Mouse (Mus musculus): ENCODE measurements at regions not wholly inside any gene's neighbourhood (a gene's known extent, or its start where the extent isn't known, plus 50 kb on each side); places are given as distances from the start of the nearest gene placed in this dataset.

DNA sequence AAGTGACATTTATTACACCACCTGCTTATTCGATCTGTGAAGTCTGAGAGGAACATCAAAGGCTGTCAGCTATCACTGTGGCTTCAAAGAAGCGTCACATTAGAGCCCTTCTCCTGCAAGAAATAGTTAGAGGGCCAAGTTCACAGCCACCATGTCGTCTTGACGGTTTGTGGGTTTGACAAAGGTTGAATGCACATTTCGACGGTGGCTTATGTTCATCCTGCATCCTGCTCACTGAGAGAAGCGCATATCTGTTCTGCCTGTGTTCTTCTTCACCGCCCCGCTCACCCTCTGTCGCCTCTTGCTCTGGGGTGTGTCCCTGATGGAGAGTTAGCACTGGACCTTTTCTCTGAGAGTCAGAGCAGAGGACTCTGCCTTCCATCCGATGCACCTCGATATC, 67.2 kb upstream of the 1700021F07Rik start:
- peak in 1 of 2 experiments; percentile 22 for DNase-seq

DNA sequence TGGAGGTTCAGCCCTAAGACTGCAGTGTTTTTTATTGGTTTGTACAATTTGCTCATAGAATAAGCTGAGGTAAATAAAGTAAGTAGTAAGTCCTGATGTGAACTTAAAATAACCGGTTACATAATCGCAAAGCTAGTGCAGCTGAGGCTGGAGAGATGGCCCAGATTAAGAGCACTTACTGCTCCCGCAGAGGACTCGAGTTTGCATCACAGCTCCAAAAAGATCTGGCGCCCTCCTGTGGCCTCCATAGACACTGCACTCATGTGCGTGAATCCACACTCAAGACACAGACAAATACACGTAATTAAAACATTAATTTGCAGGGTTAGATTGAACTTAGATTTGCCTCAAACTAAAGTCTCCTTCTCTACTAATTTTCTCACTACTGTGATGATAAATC, 66.3 kb upstream of the 1700021F07Rik start:
- DNase-seq = peak in 1 of 2 experiments; percentile 12

DNA sequence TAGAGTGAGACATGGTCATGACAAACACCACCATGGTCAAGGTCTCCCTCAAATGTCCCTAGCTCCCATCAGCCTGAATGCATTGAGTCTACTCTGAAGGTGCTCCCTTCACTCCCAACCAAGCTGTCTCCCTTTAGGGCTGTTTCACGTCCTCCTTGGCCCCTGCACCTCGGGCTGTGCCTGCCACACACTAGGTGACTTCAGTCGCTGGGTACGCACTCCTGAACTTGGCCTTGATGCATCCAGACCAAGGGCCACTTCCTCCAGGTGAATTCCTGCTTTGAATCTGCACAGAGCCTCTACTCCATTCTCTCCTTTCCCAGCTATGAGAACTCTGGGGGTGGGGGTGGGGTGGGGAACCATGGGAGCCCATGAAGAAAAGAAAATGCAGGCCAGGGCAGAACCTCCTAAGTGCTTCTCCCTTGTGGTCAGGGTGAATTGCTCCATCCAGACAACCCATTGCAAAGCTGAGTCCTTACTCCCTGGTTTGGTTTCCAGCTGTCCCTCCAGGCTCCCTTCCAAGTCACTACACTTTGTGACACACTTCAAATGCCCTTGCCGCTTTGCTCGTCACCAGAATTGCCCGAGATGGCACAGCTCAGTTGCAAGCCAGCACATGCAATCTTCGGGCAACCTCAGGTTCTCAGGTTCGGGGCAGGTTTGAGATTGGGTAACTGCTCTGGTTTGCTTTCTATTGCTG, 65.3 kb upstream of the 1700021F07Rik start:
- peak in 1 of 2 experiments; percentile 25 for DNase-seq

DNA sequence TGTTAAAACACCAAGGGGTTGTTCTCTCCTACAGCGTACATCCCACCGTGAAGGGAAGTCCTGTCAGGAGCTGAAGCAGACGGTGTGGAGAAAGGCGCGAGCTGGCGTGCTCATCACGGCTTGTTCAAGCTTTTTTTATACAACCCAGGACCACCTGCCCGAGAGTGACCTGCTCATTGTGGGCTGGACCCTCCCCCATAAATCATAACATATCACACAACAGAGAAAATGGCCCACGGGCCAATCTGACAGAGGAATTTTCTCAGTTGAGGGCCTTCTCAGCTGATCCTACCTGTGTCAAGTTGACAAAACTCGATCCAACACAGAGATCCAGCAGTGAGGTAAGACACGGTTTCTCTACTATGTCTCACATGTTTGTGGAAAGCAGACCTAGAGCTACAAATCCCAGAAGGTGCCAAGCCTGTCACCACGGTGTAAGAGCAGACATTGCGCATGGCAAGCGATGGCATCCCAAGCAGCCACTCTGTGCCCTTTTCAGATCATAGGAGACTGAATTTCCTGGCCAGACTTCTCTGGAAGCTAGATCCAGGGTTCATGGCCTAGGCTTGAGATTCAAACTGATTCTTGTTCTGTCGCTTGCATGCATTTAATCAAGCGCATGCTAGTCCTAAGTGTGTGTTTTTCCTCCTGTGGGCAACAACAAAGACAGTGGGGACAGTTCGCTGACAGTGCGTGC, 64.6 kb upstream of the 1700021F07Rik start:
- peak in 1 of 2 experiments; percentile 13 for DNase-seq

DNA sequence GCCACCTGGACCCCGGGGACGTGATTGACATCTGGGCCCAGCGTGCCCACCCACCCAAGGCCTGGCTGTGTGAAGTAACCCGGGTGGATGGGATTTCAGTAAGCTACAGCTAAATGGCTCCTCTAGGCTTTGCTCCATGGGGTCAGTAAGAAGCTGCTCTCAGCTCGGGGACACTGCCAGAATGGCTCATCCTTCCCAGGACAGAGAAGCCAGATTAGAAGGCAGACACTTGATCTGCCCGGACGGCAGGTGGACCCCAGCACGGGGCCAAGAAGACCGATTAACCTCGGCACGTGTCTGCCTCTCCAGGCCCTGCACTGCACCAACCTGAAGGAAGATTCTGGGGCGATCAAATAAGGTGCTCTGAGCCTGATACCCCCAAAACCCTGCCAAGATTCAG, 63.5 kb upstream of the 1700021F07Rik start:
- peak in 1 of 2 experiments; percentile 17 for DNase-seq

DNA sequence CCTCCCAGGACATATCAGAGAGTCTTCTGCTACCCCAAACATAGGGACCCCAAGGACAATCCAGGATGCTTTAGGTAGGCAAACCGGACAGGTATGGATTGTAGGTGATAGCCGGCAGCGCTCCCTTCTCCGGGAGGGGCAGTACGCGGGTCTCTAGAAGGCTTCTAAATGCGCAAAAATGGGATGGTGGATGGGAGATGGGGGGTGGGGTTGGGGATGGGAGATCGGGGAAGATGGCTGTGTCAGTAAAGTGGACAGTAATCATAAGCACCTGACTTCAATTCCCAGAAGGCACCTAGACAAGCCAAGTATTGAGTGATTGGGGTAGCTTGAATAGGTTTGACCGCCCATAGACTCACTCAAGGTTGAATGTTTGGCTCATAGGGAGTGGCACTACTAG, 59.1 kb upstream of the 1700021F07Rik start:
- DNase-seq = no peak

DNA sequence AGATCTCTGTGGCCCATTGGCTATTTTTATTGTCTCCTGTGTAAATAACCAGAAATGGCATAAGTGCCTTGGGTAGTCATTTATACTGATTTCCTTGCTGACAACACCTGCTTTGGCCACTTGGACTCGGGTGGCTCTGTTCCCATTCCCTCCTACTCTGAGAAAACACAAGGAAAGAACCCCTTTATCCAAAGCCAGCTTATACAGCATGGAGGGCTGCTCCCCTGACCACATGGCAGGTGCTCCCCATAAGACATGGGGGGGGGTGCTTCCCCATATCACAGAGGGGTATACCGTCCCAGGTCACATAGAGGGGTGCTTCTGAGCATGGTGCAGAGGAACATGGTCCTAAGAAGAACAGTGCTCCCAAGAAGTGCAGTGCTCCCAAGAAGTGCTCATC, 57.8 kb upstream of the 1700021F07Rik start:
- DNase-seq = no peak

DNA sequence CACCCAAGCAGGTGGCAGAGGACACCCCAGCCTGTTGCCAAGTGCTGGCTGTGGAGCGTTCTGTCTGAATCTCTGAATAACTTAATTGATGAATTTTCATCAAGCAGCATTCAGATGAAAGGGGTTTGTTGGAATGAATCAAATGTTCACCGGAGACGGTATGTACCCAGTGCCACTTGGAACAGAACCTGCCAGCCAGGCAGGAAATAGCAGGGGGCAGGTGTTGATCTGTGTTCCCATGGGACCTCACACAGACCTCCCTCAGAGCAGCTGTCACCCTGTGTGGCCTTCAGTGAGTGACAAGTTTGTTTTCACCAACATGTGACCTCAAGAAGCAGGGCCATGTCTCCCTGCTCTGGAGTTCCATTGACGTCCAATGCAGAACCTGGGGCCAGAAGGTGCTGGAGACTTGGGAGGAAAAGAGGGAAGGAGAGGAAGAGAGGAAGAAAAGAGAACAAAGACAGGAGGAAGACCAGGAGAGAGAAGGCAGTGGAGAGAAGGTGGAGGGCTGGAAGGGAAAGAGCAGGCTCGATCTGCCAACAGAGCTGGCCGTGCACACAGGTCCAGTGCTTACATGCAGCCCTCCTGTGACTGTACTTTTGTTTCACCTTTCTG, 57.3 kb upstream of the 1700021F07Rik start:
- no peak for DNase-seq

DNA sequence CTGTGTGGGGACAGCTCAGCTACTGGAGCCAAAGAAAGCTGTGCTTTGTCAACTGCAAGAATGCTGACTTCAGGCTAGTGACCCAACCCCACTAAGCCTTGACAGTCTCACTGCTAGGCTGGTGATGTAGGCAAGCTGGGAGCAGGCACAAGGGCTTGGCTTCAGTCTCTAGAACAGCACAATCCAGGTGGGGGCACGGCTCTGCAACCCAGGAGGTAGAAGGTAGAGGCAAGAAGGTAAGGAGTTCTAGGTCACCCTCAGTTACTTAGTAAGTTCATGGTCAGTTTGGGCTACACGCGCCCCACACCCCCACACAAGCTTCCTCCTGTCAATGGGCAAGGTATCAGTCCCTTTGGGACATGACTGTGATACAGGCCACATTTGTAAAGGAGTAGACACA, 54.2 kb upstream of the 1700021F07Rik start:
- no peak for DNase-seq

DNA sequence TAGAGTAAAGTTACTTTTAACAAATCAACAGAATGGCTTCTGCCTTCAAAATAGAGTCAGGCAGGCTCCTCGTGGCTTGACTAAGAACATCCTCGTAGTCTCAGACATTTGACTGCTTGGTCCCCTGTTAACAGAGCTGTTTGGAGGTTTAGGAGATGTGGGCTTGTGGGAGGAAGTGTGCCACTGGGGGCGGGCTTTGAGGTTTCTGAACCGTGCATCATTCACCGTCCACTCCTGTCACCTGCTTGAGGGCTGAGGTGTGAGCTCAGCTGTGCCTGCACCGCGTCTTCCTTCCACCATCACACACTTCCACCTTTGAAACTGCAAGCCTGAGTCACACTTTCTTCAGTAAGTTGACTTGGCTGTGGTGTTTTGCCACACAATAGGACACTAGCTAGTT, 52.6 kb upstream of the 1700021F07Rik start:
- DNase-seq = peak; percentile 36 to 43
